Mouse (Mus musculus) Patski (cell line): ENCODE measurements around the gene Erbb2. TPM values are rescaled to one million over a fixed set of nuclear protein-coding genes. Genes with fewer than 3 reads are reported as not detected.
"Not testable (repeated sequence)": the region's sequence is repeated elsewhere in the genome, so short reads cannot be mapped to it uniquely, and the experiment has no call there.

Source experiments
- ATAC-seq: fragments of 100-300 bp; one replicate; pipeline ENCODE4 v1.8.0; 2021
- CTCF ChIA-PET: fragments of 350-600 bp; sonication (Branson Sonifier 250); formaldehyde crosslinking; loops from one replicate; lab custom pipeline; 2022; ENCODE audit warnings: inconsistent platforms; lab: Charles Lee
- POLR2A ChIA-PET: fragments of 350-600 bp; sonication (Branson Sonifier 250); formaldehyde crosslinking; loops from one replicate; lab custom pipeline; 2022; ENCODE audit warnings: antibody characterized with exemption, inconsistent platforms; lab: Charles Lee
- DNase-seq: peaks from one replicate; pipeline ENCODE4 v3.0.0-alpha.2; 2011; ENCODE audit warnings: low read depth, low spot score
- H3K27me3 ChIP-seq: fragments of 371-371 bp; one replicate; pipeline ENCODE4 v1.5.1; 2021
- CTCF ChIP-seq: fragments of 100-300 bp; IDR thresholded peaks from one replicate; pipeline ENCODE4 v1.5.1; 2021
- in situ Hi-C: fragments of 300-500 bp; cut with MboI; formaldehyde crosslinking; loops from 3 replicates; pipeline ENCODE4 v1.11.1; 2018; ENCODE audit warnings: low pct_unique_long_range_greater_than_20kb, mixed read lengths
- polyA plus RNA-seq: library from polyadenylated mRNA; unstranded; gene quantifications from one replicate; pipeline ENCODE4 v1.2.3, GENCODE M21; 2021

The Erbb2 gene
- polyA plus RNA-seq, 1 experiment from 2014 or later, result 33.4 TPM

DNA sequence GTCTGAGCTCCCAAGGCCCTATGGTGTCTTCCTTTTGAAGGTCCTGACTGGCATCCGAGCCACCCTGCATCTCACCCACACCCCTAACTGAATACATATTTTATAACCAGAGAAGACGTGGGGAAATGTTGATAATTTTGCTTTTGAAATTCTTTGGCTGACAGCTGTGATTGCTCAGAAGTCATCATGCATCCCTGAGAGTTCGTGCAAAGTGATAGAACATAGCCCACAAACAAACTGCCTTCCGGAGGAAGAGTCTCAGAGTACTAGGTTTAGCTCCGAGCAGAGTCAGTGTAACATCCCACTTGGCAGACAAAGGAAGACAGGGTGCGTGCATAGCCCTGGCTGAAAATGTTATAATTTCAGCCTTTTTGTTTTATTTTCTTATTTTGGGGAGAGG, 39.0 kb upstream of the Erbb2 start:
- CTCF ChIA-PET, result interaction anchor here (1.1 to 7.5 kb wide), 9 partner anchors 10 to 34 kb away, joined by 3 to 73 read pairs (median 8); partner anchors contain the start of gene Tcap

DNA sequence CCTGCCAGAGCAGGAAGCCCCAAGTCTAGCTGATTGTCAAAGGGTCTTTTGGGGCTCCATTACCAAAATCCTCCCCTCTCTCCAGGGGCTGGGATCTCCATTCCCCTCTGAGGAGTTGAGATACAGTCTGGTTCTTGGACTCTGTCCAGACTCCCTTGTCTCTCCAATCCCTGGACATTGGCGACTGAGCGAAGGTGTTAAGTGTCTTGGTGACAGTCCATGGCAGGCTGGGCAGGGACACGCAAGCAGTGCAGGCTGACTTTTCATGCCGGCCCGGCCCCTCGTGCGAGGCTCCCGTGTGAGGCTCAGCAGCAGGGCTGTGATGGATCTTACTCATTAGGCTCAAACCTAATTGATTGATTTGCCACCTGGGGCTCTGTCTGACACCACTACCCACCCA, 38.0 kb upstream of the Erbb2 start:
- H3K27me3 ChIP-seq, result no peaks in the 10 kb centered on the region
- CTCF ChIA-PET, result interaction anchor here (0.7 to 7.5 kb wide), 3 partner anchors 13 to 35 kb away, joined by 3 to 73 read pairs (median 3); no protein-coding TSS in a partner anchor
- no peak for TF ChIP-seq CTCF
- POLR2A ChIA-PET, result interaction anchor here (0.6 to 1.7 kb wide), 2 partner anchors 10 to 19 kb away, joined by 3 to 4 read pairs; no protein-coding TSS in a partner anchor
- DNase-seq (no peak), ATAC-seq (no peak)
- in situ Hi-C loops, result no loop called here

More for the DNA sequence above, 39.0 kb upstream of the Erbb2 start:
- POLR2A ChIA-PET, result interaction anchor here (0.8 to 1.7 kb wide), 4 partner anchors 9 to 41 kb away, joined by 3 to 4 read pairs (median 3); partner anchors contain the start of gene Stard3
- DNase-seq (no peak), ATAC-seq (no peak)
- in situ Hi-C loops, result no loop called here
- TF ChIP-seq CTCF, result no peak
- no peaks in the 10 kb centered on the region for H3K27me3 ChIP-seq

DNA sequence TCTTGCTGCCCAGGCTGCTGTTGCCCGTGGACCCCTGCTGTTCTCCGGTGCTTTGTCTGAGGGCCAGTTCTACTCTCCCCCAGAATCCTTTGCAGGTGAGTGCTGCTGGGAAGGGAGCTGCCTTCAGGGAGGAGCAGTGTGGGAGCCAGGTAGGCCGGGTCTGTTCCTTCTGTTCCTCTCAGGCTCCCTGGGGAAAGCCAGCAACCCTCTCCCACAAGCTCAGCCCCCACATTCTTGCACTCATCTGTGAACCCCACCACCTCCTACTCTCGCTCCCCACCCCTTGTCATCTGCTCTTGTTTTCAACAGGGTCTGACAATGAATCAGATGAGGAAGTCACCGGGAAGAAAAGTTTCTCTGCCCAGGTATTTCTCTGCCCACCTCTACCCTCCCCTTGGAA, 35.5 kb upstream of the Erbb2 start:
- no peak for ATAC-seq
- POLR2A ChIA-PET, result no interaction called here

DNA sequence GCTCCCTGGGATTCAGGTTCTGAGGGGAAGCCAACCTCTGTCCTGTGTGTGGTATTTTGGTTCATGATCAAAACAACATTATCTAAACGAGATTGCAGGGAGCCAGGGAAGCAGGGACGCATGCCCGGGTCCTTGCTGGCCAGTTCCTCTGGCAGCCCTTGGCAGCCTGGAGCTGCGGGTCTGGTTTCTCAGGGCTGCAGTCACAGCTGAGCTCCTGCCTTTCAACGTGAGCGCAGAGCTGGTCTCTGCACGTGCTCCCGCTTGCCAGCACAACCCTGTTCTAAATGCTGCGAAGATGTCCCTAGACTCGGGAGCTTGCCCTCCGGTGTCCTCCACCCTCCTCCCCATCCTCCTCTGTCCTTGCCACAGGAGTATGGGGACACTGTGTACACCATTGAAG, 34.5 kb upstream of the Erbb2 start:
- H3K27me3 ChIP-seq, result no peaks in the 10 kb centered on the region
- ChIA-PET POLR2A (no interaction called here), CTCF (interaction anchor here (1.0 to 2.4 kb wide), 3 partner anchors 11 to 35 kb away, joined by 3 to 10 read pairs (median 7); no protein-coding TSS in a partner anchor)
- DNase-seq (no peak), ATAC-seq (no peak)
- TF ChIP-seq CTCF, result no peak
- in situ Hi-C loops, result no loop called here

More for the DNA sequence above, 35.5 kb upstream of the Erbb2 start:
- CTCF ChIA-PET, result interaction anchor here (1.0 to 2.4 kb wide), 3 partner anchors 10 to 34 kb away, joined by 3 to 10 read pairs (median 5); no protein-coding TSS in a partner anchor
- H3K27me3 ChIP-seq, result no peaks in the 10 kb centered on the region
- in situ Hi-C loops, result no loop called here
- no peak for DNase-seq
- no peak for TF ChIP-seq CTCF

DNA sequence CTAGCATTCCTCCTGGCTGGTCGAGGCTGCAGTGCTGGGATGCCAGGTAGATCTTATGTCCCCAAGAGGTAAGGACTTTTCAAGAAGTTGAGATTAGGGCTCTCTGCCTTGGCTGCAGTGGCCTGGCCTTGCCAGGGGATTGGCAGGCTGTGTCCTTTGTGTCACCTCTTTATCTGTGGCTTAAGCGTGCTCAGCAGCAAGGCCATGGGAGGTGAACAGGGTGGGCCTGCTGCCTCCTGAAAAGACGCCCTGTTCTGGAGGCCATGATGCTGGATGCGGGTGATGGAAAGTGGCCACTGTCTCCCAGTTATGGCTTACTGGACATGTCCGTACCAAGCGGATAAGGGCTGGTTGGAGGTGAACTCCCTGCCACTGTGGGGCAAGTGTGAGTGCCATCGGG, 32.9 kb upstream of the Erbb2 start:
- CTCF ChIA-PET, result interaction anchor here (1.5 kb wide), 1 partner anchor 10 kb away, joined by 5 read pairs; no protein-coding TSS in a partner anchor
- POLR2A ChIA-PET, result interaction anchor here (1.9 kb wide), 1 partner anchor 13 kb away, joined by 4 read pairs; no protein-coding TSS in a partner anchor
- no peaks in the 10 kb centered on the region for H3K27me3 ChIP-seq
- TF ChIP-seq CTCF, result no peak
- in situ Hi-C loops, result no loop called here
- DNase-seq, result no peak
- ATAC-seq, result no peak

DNA sequence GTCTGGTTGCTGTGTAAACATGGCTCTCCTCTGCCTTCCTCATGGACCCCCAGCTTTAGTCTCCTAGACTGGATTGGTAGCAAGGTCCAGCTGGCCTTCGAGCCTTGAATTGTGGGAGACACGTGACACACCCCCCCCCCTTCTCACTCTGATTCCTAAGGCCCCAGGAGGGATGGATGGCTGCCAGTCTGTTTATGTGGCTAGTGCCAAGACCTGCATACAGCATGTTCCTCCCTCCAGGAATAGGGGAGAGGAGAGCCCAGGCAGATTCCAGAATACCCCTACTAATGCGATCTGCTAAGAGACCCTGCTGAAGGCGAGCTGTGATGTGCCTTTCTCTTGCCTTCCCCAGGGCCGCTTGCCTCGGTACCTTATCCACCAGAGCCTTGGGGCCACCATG, 32.2 kb upstream of the Erbb2 start:
- ChIA-PET CTCF (interaction anchor here (0.6 to 1.5 kb wide), 3 partner anchors 8 to 12 kb away, joined by 3 to 5 read pairs (median 4); no protein-coding TSS in a partner anchor), POLR2A (interaction anchor here (1.9 kb wide), 1 partner anchor 12 kb away, joined by 4 read pairs; no protein-coding TSS in a partner anchor)
- ATAC-seq (no peak), DNase-seq (no peak)
- H3K27me3 ChIP-seq, result no peaks in the 10 kb centered on the region
- TF ChIP-seq CTCF, result no peak
- in situ Hi-C loops, result no loop called here

DNA sequence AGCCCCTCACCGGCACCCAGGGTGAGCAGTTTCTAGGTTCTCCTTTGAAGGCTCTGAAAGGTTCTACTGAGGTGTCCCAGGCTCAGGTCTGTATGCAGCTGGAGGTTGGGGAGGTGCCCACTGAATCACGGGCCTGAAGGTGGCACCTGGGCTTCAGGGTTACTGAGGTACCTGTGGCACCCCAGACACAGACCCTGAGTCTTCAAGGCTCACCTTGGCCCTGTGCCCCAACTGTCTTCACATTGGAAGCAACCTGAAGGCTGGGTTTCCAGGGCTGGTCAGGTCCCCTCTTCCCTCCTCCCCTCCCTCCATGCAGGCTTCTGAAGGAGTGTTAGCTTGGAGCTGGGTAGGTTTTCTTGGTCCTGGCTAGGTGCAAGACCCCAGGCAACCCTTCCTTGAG, 30.6 kb upstream of the Erbb2 start:
- ChIA-PET POLR2A (no interaction called here), CTCF (no interaction called here)
- DNase-seq, result no peak

DNA sequence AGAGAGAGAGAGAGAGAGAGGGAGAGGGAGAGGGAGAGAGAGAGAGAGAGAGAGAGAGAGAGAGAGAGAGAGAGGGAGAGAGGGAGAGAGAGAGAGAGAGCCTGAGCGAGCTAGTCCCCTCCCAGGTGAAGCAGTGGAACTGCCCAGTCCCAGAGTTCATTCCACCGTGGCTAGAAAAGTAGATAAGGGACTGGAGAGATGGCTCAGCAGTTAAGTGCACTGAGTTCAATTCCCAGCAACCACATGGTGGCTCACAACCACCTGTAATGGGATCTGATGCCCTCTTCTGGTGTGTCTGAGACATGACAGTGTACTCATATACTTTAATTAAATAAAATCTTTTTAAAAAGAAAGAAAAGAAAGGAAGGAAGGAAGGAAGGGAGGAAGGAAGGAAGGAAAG, 29.9 kb upstream of the Erbb2 start:
- POLR2A ChIA-PET, in situ Hi-C loops, ATAC-seq, H3K27me3 ChIP-seq, DNase-seq: not testable (repeated sequence)
- CTCF ChIA-PET, result interaction anchor here (2.1 to 2.5 kb wide), 2 partner anchors 10 to 40 kb away, joined by 11 to 14 read pairs; no protein-coding TSS in a partner anchor

More for the DNA sequence above, 30.6 kb upstream of the Erbb2 start:
- in situ Hi-C loops, result no loop called here
- no peak for TF ChIP-seq CTCF
- no peaks in the 10 kb centered on the region for H3K27me3 ChIP-seq
- ATAC-seq, result no peak

DNA sequence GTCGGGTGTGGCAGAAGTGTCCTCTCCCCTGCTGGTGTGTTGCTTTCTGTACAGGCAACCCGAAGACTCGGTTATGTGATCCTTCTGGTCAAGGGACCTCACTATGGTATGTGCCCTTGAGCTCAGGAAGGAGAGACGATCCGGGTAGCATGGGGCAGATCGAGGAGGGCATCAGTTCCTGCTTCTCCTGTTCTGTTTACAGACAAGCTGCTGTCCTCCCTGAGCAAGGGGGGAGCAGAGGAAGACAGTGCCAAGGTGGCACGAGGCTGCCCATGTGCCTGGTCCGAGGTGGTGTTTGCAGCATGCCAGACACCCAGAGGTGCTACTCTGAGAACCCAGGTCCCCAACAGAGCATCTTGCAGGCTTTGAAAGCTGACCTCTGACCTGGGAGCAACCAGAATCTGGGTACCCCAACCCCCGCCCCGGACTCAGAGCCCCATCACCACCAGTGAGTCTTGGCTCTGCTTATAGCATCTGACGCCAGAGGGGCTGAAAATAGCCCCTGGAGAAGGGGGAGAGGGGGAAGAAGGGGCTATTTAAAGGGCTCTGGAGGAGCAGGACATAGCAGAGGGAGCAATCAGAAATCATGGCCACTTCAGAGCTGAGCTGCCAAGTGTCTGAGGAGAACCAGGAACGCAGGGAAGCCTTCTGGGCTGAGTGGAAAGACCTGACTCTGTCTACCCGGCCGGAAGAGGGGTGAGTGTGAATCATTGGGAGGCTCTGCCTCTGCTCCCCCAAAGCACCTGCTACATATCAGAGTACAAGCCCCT, 28.8 kb upstream of the Erbb2 start, which contains the start of gene Tcap:
Gene Tcap, plus strand, starts transcription at position 551 of the 770 bp plus-strand sequence.
- no peaks in the 10 kb centered on the region for H3K27me3 ChIP-seq
- ATAC-seq, result no peak
- in situ Hi-C loops, result no loop called here
- POLR2A ChIA-PET, result interaction anchor here (1.5 kb wide), 1 partner anchor 9 kb away, joined by 4 read pairs; no protein-coding TSS in a partner anchor
- CTCF ChIA-PET, result interaction anchor here (0.8 to 2.5 kb wide), 6 partner anchors 11 to 41 kb away, joined by 3 to 14 read pairs (median 4); partner anchors contain the start of gene Stard3
- no peak for TF ChIP-seq CTCF
- no peak for DNase-seq

DNA sequence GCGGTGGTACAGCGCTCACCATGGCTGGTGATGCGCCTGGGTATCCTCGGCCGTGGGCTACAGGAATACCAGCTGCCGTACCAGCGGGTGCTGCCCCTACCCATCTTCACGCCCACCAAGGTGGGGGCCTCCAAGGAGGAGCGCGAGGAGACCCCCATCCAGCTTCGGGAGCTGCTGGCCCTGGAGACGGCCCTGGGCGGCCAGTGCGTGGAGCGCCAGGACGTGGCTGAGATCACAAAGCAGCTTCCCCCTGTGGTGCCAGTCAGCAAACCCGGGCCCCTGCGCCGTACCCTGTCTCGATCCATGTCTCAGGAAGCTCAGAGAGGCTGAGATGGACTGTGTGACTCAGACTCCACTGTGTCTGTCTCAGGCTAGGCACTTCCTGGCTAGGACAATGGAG, 28.1 kb upstream of the Erbb2 start:
- DNase-seq (no peak), ATAC-seq (no peak)
- TF ChIP-seq CTCF, result no peak
- ChIA-PET POLR2A (interaction anchor here (1.5 kb wide), 1 partner anchor 10 kb away, joined by 4 read pairs; no protein-coding TSS in a partner anchor), CTCF (interaction anchor here (1.3 to 2.5 kb wide), 4 partner anchors 10 to 42 kb away, joined by 3 to 14 read pairs (median 8); no protein-coding TSS in a partner anchor)
- in situ Hi-C loops, result no loop called here
- H3K27me3 ChIP-seq, result no peaks in the 10 kb centered on the region
